Mouse (Mus musculus) liver, postnatal 0 days (tissue): Measurements from ENCODE around the gene Galnt16.

Source experiments
- CTCF ChIP-seq: sonication (generic); IDR thresholded peaks from 2 replicates; pipeline ENCODE4 v1.5.1; 2016; ENCODE audit warnings: antibody characterized with exemption, low read depth
- EP300 ChIP-seq: IDR thresholded peaks from 2 replicates; pipeline ENCODE4 v1.6.1; 2016; ENCODE audit warnings: antibody characterized with exemption, low read depth, mild to moderate bottlenecking

DNA sequence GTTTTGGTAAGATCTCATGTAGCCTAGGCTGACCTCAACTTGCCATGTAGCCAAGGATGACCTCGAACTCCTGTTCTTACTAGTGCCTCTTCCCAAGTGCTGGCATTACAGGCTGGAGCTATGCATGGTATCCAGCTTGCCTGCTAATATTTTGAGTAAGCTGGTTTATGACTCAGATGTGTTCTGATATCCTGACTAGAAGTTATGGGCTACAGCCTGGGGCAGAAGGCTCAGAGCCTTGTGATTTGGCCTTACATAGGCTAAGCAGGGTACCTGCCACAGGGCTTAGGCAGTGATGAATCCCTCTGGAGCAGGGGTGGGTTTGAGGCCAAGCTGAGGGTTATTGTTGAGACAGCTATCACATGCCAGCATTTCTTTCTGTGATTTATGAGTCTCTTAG, 90.5 kb downstream of the Galnt16 start:
- no peak for TF ChIP-seq CTCF
- TF ChIP-seq EP300, result no peak
